Mouse (Mus musculus): ENCODE data around the gene Selenoo. TPM values are rescaled to one million over a fixed set of nuclear protein-coding genes. Genes with fewer than 3 reads are reported as not detected.
A peak's percentile ranks its signal among the peaks of the same experiment; 100 is the strongest.

Selenoo gene
- polyA plus RNA-seq, 1 experiment from 2014 or later, result 23.0 TPM

GRCm38 (mm10) chr15:89128382-89129350 lies 39.8 kb downstream of the Selenoo start, which contains the start of gene Hdac10:
TSS of gene Hdac10 (minus strand) at chr15:89128700.
- WGBS, result 3% methylated on average over 36 of the region's 36 CpGs
- H3K36me3 ChIP-seq (replicated peaks; ENCODE audit: control insufficient read depth, insufficient read depth), result peaks cover 10% of the 10 kb centered on the region; the same call in 1 of the 2 replicates
- peak within 1 kb of the TSS; percentile 75 for H3K27ac ChIP-seq

DNA sequence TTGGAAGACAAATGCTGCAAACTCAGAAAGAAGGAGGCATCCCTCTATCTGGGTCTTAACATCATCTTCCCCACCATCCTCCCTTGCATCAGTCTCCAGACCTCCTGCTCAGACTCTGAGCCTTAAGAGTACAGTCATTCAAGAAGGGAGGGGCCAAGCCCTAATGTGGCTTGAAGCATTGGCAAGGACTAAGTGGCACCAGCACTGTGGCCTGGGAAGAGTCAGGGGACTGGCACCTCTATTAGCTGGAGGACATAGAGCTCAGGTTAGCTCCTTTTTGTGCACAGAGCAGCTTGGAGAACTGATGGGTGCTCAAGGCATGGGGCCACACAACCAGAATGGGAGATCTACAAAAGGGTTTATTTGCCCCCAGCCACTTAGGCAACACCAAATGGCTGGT lies 41.4 kb downstream of the Selenoo start:
- Histone ChIP-seq H3K4me3 (replicated peaks; ENCODE audit: low read length) (no peak overlapping the region), H3K36me3 (replicated peaks; ENCODE audit: control insufficient read depth, insufficient read depth) (no peaks in the 10 kb centered on the region; the same call in 1 of the 2 replicates), H3K4me1 (replicated peaks; ENCODE audit: control insufficient read depth, insufficient read depth, low read length) (peaks cover 13% of the 10 kb centered on the region), H3K9ac (no peak overlapping the region), H3K27me3 (ENCODE audit: control insufficient read depth, insufficient read depth, low read length) (no peaks in the 10 kb centered on the region), H3K9me3 (ENCODE audit: control insufficient read depth, low read length) (no peaks in the 10 kb centered on the region), H3K4me2 (replicated peaks) (no peak overlapping the region), H3K27ac (no peak overlapping the region)
- ATAC-seq (ENCODE audit: low FRiP score) (no peak), DNase-seq (ENCODE audit: low spot score) (no peak)

More at GRCm38 (mm10) chr15:89128382-89129350, 39.8 kb downstream of the Selenoo start, which contains the start of gene Hdac10:
- Histone ChIP-seq H3K27me3 (ENCODE audit: control insufficient read depth, insufficient read depth, low read length) (no peaks in the 10 kb centered on the region), H3K9me3 (ENCODE audit: control insufficient read depth, low read length) (no peaks in the 10 kb centered on the region), H3K4me3 (replicated peaks; ENCODE audit: low read length) (peak within 1 kb of the TSS; percentile 43), H3K4me1 (replicated peaks; ENCODE audit: control insufficient read depth, insufficient read depth, low read length) (peaks cover 17% of the 10 kb centered on the region), H3K4me2 (replicated peaks) (peak within 1 kb of the TSS; percentile 69), H3K9ac (peak within 1 kb of the TSS; percentile 56)
- ATAC-seq (ENCODE audit: low FRiP score) (peak; percentile 82), DNase-seq (ENCODE audit: low spot score) (peak; percentile 84)

DNA sequence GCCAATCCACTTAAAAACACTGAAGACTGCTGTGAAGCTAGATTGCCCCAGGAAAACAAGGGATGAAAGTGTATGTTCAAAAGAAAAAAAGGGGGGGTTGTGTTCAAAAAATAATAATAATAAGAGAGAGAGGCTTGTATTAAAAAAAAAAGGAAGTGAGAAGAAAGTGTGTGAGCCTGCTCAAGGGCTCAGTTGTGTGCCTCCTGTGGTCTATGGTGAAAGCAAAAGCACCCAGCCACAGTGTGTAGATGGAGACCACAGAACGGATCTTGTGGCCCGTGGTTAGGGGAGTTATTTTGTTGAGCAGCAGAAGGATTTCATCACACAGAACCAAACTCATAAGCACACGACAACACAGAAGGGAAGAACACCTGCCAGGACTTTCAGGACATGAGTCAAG lies 42.4 kb downstream of the Selenoo start:
- no peaks in the 10 kb centered on the region; the same call in 1 of the 2 replicates for H3K36me3 ChIP-seq (replicated peaks; ENCODE audit: control insufficient read depth, insufficient read depth)
- H3K9ac ChIP-seq, result no peak overlapping the region
- H3K27ac ChIP-seq, result no peak overlapping the region
- no peak for DNase-seq (ENCODE audit: low spot score)
- H3K4me3 ChIP-seq (replicated peaks; ENCODE audit: low read length), result no peak overlapping the region
- no peak overlapping the region for H3K4me2 ChIP-seq (replicated peaks)
- H3K4me1 ChIP-seq (replicated peaks; ENCODE audit: control insufficient read depth, insufficient read depth, low read length), result peaks cover 13% of the 10 kb centered on the region
- ATAC-seq (ENCODE audit: low FRiP score), result no peak
- 94% methylated on average over 3 of the region's 3 CpGs for WGBS
- no peaks in the 10 kb centered on the region for H3K27me3 ChIP-seq (ENCODE audit: control insufficient read depth, insufficient read depth, low read length)
- H3K9me3 ChIP-seq (ENCODE audit: control insufficient read depth, low read length), result no peaks in the 10 kb centered on the region

DNA sequence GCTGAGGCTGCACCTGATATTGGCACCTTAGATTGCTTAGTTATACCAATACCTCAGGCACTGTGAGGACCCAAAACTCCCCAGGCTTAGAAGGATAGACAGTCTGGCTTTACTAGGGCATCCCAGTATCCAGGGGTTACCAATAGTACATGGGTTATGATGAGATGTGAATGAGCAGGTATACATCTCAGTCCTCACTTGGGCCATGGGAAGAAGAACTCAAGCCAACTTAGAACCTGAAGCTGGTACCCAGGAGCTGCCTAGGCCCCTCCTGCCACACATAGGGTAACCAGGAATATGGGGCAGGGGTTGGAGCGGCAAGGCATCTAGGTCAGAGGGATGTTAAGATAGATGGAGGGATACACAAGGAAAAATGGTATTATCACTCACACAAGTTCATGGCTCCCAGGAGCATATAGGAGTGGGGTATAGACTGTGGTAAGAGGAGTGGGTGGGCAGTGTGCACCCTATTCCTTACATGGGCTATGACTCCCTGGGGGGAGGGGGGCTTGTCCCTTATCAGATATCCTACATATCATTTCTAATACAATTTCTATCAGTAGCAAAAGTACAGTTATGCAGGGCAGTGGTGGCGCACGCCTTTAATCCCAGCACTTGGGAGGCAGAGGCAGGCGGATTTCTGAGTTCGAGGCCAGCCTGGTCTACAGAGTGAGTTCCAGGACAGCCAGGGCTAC lies 47.7 kb downstream of the Selenoo start:
- Histone ChIP-seq H3K9me3 (ENCODE audit: control insufficient read depth, low read length) (no peaks in the 10 kb centered on the region), H3K4me3 (replicated peaks; ENCODE audit: low read length) (no peak overlapping the region), H3K4me2 (replicated peaks) (no peak overlapping the region), H3K9ac (no peak overlapping the region), H3K27me3 (ENCODE audit: control insufficient read depth, insufficient read depth, low read length) (0 out of 2 replicates have a peak, but pooled peaks cover 14% of the 10 kb centered on the region), H3K4me1 (replicated peaks; ENCODE audit: control insufficient read depth, insufficient read depth, low read length) (peaks cover 13% of the 10 kb centered on the region), H3K36me3 (replicated peaks; ENCODE audit: control insufficient read depth, insufficient read depth) (no peaks in the 10 kb centered on the region; the same call in 1 of the 2 replicates), H3K27ac (no peak overlapping the region)
- DNase-seq (ENCODE audit: low spot score), result no peak
- no peak for ATAC-seq (ENCODE audit: low FRiP score)
- 99% methylated on average over 5 of the region's 5 CpGs for WGBS

DNA sequence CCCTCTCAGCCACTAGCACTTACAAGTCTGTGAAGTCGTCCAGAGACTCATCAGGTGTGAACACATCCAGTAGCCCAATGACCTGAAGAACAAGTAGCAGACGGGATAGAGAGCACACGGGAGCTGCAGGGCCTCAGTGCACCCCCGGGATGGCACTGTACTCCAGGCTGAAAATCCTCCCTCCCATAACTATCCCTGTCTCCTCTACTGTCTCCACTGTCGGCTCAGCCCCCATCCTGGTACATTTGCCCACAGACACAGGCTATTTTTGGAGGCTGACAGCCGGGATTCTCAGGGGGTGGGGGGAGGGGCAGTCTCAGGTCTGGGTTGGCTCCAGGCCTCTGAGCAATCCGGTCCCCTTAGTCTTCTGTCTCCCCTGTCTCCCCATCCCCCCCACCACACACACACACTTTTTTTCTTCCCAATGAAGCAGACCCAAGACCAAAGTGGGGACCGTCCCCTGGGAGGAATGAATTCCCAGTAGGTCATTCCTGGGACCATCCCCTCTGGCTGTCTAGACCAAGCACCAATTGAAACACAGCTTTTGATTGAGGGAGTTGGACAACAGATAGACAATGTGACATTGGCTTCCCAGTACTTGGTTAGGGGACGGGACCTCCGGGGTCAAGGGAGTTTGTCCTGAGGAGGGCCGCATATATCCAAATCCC lies 48.6 kb downstream of the Selenoo start:
- Histone ChIP-seq H3K9ac (no peak overlapping the region), H3K9me3 (ENCODE audit: control insufficient read depth, low read length) (no peaks in the 10 kb centered on the region), H3K4me3 (replicated peaks; ENCODE audit: low read length) (no peak overlapping the region), H3K36me3 (replicated peaks; ENCODE audit: control insufficient read depth, insufficient read depth) (0 out of 2 replicates have a peak, but pooled peaks cover 2% of the 10 kb centered on the region), H3K4me2 (replicated peaks) (no peak overlapping the region), H3K27me3 (ENCODE audit: control insufficient read depth, insufficient read depth, low read length) (0 out of 2 replicates have a peak, but pooled peaks cover 14% of the 10 kb centered on the region), H3K27ac (no peak overlapping the region), H3K4me1 (replicated peaks; ENCODE audit: control insufficient read depth, insufficient read depth, low read length) (peaks cover 13% of the 10 kb centered on the region)
- 63% methylated on average over 9 of the region's 11 CpGs for WGBS
- ATAC-seq (ENCODE audit: low FRiP score), result no peak
- DNase-seq (ENCODE audit: low spot score), result no peak

DNA sequence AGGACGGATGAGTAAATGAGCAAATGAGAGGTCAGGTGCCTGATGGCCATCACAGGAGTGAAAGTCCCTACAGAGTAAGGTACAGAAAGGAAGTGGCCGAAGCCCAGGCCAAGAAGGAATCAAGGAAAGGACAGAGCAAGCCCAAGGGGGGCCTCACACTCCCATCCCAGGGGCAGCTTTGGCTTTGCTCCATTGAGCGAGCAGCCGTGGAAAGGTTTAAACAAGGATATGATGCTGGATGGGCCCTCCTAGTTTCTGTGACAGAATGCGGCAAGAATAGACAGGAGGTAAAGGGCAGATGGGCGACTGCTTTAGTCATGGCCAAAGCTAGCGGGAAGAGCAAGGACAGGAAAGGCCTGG lies 49.1 kb downstream of the Selenoo start:
- Histone ChIP-seq H3K4me2 (replicated peaks) (no peak overlapping the region), H3K4me1 (replicated peaks; ENCODE audit: control insufficient read depth, insufficient read depth, low read length) (peaks cover 13% of the 10 kb centered on the region), H3K27ac (no peak overlapping the region), H3K9me3 (ENCODE audit: control insufficient read depth, low read length) (no peaks in the 10 kb centered on the region), H3K27me3 (ENCODE audit: control insufficient read depth, insufficient read depth, low read length) (0 out of 2 replicates have a peak, but pooled peaks cover 14% of the 10 kb centered on the region), H3K9ac (no peak overlapping the region), H3K4me3 (replicated peaks; ENCODE audit: low read length) (no peak overlapping the region), H3K36me3 (replicated peaks; ENCODE audit: control insufficient read depth, insufficient read depth) (peaks cover 7% of the 10 kb centered on the region)
- 88% methylated on average over 7 of the region's 7 CpGs for WGBS
- ATAC-seq (ENCODE audit: low FRiP score), result no peak
- DNase-seq (ENCODE audit: low spot score), result no peak

- Histone ChIP-seq H3K4me1 (replicated peaks; ENCODE audit: control insufficient read depth, insufficient read depth, low read length) (peaks cover 13% of the 10 kb centered on the region), H3K27me3 (ENCODE audit: control insufficient read depth, insufficient read depth, low read length) (0 out of 2 replicates have a peak, but pooled peaks cover 14% of the 10 kb centered on the region), H3K4me2 (replicated peaks) (no peak overlapping the region), H3K27ac (no peak overlapping the region), H3K9ac (no peak overlapping the region), H3K9me3 (ENCODE audit: control insufficient read depth, low read length) (no peaks in the 10 kb centered on the region), H3K4me3 (replicated peaks; ENCODE audit: low read length) (no peak overlapping the region), H3K36me3 (replicated peaks; ENCODE audit: control insufficient read depth, insufficient read depth) (peaks cover 12% of the 10 kb centered on the region)
- DNase-seq (ENCODE audit: low spot score) (no peak), ATAC-seq (ENCODE audit: low FRiP score) (no peak)
- WGBS, result 93% methylated on average over 6 of the region's 6 CpGs
These were observed 49.6 kb downstream of the Selenoo start for GRCm38 (mm10) chr15:89138531-89138930.

DNA sequence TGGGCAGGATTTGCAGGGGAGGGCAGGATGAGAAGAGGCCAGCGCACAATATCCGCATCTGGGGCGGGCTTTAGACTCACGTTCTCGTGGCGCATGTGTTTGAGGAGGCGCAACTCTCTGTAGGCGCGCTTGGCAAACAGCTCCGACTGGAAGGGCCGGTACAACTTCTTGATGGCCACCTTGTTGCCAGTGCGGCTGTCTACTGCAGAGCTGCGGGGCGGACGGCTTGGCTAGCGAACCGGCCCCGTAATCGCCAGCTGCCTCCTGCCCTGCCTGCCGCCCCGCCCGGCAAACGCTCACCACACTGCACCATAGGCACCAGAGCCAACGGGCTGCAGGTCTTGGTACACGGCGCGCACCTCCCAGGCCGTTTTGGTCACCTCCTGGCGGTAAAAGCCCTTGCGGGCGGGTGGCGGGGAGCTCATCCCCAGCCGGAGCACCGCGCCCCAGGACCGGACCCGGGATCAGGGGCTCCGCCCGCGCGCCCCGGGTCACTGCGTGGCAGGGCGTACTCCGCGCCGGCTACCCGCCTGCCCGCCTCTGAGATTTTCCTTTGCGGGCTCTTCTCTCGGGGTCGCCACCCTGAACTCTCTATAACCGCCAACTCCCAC lies 51.3 kb downstream of the Selenoo start:
- ATAC-seq (ENCODE audit: low FRiP score) (peak; percentile 13; the same call in 1 of the 2 replicates), DNase-seq (ENCODE audit: low spot score) (no peak)
- Histone ChIP-seq H3K4me2 (replicated peaks) (peak overlapping the region; percentile 95), H3K36me3 (replicated peaks; ENCODE audit: control insufficient read depth, insufficient read depth) (peaks cover 29% of the 10 kb centered on the region), H3K4me1 (replicated peaks; ENCODE audit: control insufficient read depth, insufficient read depth, low read length) (peaks cover 13% of the 10 kb centered on the region), H3K9ac (peak overlapping the region; percentile 63), H3K27me3 (ENCODE audit: control insufficient read depth, insufficient read depth, low read length) (0 out of 2 replicates have a peak, but pooled peaks cover 14% of the 10 kb centered on the region), H3K27ac (no peak overlapping the region), H3K9me3 (ENCODE audit: control insufficient read depth, low read length) (no peaks in the 10 kb centered on the region), H3K4me3 (replicated peaks; ENCODE audit: low read length) (peak overlapping the region; percentile 44)
- 0% methylated on average over 49 of the region's 53 CpGs for WGBS
